Mouse (Mus musculus): ENCODE measurements at regions not wholly inside any gene's neighbourhood (a gene's known extent, or its start where the extent isn't known, plus 50 kb on each side); places are given as distances from the start of the nearest gene placed in this dataset.

GRCm38 (mm10) chr3:128891078-128891477 is 308.6 kb upstream of the Pitx2 start:
- TF ChIP-seq ZC3H11A (IDR thresholded peaks at IDR 0.05; ENCODE audit: low read depth, low read length) (no peak), CTCF (conservative IDR thresholded peaks at IDR 0.05 in 1 of 2, IDR thresholded peaks at IDR 0.05 in 1 of 2; ENCODE audit: low read depth in 2 of 2, low read length in 2 of 2) (no peak)

Data from CH12.LX (cell line).